Mouse (Mus musculus): Measurements from ENCODE around the gene 4933400A11Rik. TPM values are rescaled to one million over a fixed set of nuclear protein-coding genes. Genes with fewer than 3 reads are reported as not detected.

Gene 4933400A11Rik
- total RNA-seq, 2 experiments from 2014 or later, result not detected

DNA sequence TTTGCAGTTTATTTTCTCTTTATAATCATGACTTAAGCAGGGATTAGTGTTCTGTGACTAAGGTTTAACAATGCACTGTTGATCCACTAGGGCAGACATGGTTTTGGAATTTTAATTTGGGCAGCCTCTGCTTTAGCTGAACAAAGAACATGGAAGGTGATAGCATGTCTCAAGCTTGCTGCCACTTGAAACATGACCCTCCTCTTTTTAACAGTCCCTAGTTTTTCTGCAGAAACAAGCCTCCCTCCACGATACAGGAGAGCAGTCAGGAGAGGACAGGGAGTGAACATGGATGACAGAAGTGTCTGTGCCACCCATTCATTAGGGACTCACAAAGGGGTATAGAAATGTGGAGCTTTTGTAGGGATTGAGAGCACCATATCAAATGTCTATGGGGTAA is 13.4 kb upstream of the 4933400A11Rik start:
- TF ChIP-seq CTCF (conservative IDR thresholded peaks at IDR 0.05), result 0 out of 2 replicates have a peak, but pooled peaks have one; percentile 19
- no peak overlapping the region for H3K27ac ChIP-seq
- DNase-seq (ENCODE audit: low spot score in 2 of 2), result no peak
- no peak overlapping the region for H3K4me3 ChIP-seq

DNA sequence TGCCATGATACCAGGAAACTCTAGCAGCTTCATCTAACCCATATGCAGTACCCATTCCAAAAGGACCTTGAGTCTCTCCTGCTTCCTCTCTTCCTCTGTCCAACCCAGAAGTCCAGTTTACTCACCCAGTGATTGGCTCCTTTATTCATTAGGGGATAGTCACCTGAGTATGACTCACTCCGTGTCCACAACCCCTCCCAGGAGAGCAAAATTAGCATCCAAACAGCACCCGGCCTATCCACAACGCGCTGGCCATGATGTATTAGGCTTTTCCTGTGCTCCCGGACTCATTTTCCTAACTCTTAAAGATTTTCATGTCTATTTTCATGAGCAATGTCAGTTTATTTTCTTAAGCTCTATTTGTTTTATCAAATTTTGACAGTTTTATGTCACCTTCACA is 10.3 kb upstream of the 4933400A11Rik start:
- Histone ChIP-seq H3K27ac (no peak overlapping the region), H3K4me3 (no peak overlapping the region)
- no peak for TF ChIP-seq CTCF (conservative IDR thresholded peaks at IDR 0.05)
- DNase-seq (ENCODE audit: low spot score in 2 of 2), result no peak

DNA sequence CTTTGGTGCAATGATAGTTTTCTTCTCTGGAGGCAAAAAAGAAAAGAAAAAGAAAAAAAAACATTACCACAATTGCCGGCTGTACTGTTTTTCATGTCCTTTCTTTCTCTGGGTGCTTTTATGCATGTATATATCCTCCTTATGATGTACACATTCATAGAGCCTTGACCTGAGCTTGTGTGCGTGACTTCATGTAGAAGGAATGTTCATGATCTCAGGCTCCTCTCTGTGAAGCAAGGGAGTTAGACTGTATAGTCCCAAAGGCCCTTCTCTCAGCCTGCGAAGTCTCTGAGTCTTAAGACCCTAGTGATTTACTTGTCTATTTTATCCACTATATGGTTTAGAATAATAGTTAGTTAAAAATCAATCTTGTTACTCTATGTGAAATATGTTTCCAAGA is 21.4 kb downstream of the 4933400A11Rik start:
- H3K27ac ChIP-seq, result no peak overlapping the region
- no peak overlapping the region for H3K4me3 ChIP-seq
- DNase-seq (ENCODE audit: low spot score in 2 of 2), result no peak
- no peak for TF ChIP-seq CTCF (conservative IDR thresholded peaks at IDR 0.05)

DNA sequence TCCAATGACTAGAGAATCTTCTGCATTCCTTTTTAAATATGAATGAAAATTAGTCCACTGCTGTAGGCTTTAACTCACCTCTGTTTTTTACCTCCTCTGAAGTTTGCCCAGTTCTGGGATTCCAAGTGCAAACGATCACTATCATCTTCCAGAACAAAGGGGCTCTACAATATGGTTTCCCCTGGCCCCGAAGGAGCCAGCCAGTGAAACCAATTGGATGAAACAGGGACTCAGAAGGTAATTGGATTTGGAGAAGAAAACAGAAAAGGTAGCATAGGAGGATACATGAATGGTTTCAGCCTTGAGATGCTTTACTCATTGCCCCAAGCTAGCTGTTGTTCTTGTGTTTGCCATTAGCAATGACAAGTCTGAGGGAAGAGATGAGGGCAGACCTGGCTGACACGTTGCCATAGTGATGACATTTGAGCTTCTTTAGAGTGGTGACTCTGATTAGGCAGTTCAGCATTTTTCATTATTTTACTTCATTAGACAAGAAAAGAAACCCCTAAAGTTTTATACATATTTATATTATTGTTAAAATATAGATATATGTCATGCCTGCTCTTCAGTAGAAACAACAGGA is 44.0 kb downstream of the 4933400A11Rik start:
- no peak for TF ChIP-seq CTCF (conservative IDR thresholded peaks at IDR 0.05)
- no peak for DNase-seq (ENCODE audit: low spot score in 2 of 2)
- H3K27ac ChIP-seq, result no peak overlapping the region
- H3K4me3 ChIP-seq, result no peak overlapping the region

Other genes with a start within 250 kb of the 4933400A11Rik start
- 10 to 100 TPM in 1 of 2 experiments, 1 to 10 TPM in 1; 8.3 to 18.3 TPM for gene Mid1, start 94.4 kb downstream of the 4933400A11Rik start, total RNA-seq (2021)
- 100 to 1,000 TPM; 208 to 264 TPM for gene Gm21887, start 230.0 kb upstream of the 4933400A11Rik start, total RNA-seq (2021)

Data from layer of hippocampus, adult 2 months (tissue).